Mouse (Mus musculus): ENCODE results near the gene Tex21. TPM values are rescaled to one million over a fixed set of nuclear protein-coding genes. Genes with fewer than 3 reads are reported as not detected.
"Not testable (repeated sequence)": the region's sequence is repeated elsewhere in the genome, so short reads cannot be mapped to it uniquely, and the experiment has no call there.

The Tex21 gene
- total RNA-seq, 2 experiments from 2014 or later: not detected

GRCm38 (mm10) chr12:76152389-76152788 lies 94.2 kb downstream of the Tex21 start:
- intact Hi-C loops (cut with DNase I): not testable (repeated sequence)
- DNase-seq: peak in 1 of 2 experiments; percentile 6

Other genes starting within 250 kb of the Tex21 start
- gene Esr2, start 69.5 kb downstream of the Tex21 start, total RNA-seq (2021): not detected
- gene Mthfd1, start 8.6 kb upstream of the Tex21 start, total RNA-seq (2021): 10 to 100 TPM; 29.4 to 29.7 TPM
- 1 to 10 TPM; 2.2 to 3.5 TPM for gene Akap5, start 78.1 kb upstream of the Tex21 start, total RNA-seq (2021)
- gene Zbtb25, start 122.9 kb upstream of the Tex21 start, total RNA-seq (2021): 1 to 10 TPM; 7.5 to 8.3 TPM
- gene Zbtb1, start 123.5 kb upstream of the Tex21 start, total RNA-seq (2021): 1 to 10 TPM; 5.0 to 5.2 TPM
- gene Hspa2, start 157.4 kb upstream of the Tex21 start, total RNA-seq (2021): 10 to 100 TPM in 1 of 2 experiments, 1 to 10 TPM in 1; 9.7 to 10.7 TPM
- under 1 TPM; 0.24 to 0.78 TPM for gene Ppp1r36, start 170.8 kb upstream of the Tex21 start, total RNA-seq (2021)

All from heart, postnatal 14 days (tissue).